Mouse (Mus musculus): Measurements from ENCODE around the gene Gucd1. TPM values are rescaled to one million over a fixed set of nuclear protein-coding genes. Genes with fewer than 3 reads are reported as not detected.

Gucd1 gene
- total and polyA plus RNA-seq, 3 experiments = 16.8 to 19.0 (median 18.0) TPM

- Histone ChIP-seq H3K27ac (ENCODE audit: insufficient read depth, low read depth) (no peak overlapping the region), H3K79me2 (replicated peaks; ENCODE audit: control insufficient read depth, extremely low read depth, insufficient read depth, poor library complexity, severe bottlenecking) (no peaks in the 10 kb centered on the region), H3K36me3 (replicated peaks in 1 of 2; ENCODE audit: control insufficient read depth in 1 of 2, insufficient read depth in 1 of 2, low read length in 1 of 2) (peaks cover 29 to 42% of the 10 kb centered on the region in 2 experiments), H3K9me3 (replicated peaks; ENCODE audit: low read length) (no peaks in the 10 kb centered on the region), H3K9ac (ENCODE audit: insufficient read depth, low read depth) (no peak overlapping the region), H3K4me2 (ENCODE audit: insufficient read depth, low read depth, poor library complexity, severe bottlenecking) (no peak overlapping the region), H3K4me3 (replicated peaks in 1 of 3; ENCODE audit: low read depth in 2 of 3, low read length in 2 of 3, poor library complexity in 1 of 3) (no peak overlapping the region), H3K27me3 (replicated peaks) (no peaks in the 10 kb centered on the region), H3K4me1 (ENCODE audit: control insufficient read depth in 1 of 2, insufficient read depth in 2 of 2) (peaks cover 17 to 53% of the 10 kb centered on the region in 2 experiments)
- in situ Hi-C loops (cut with MboI; ENCODE audit: low pct_ligation_motif_present, low pct_unique_long_range_greater_than_20kb, low sequenced_read_pairs) = no loop called here
- dilution Hi-C loops (cut with MboI; ENCODE audit: extremely low pct_ligation_motif_present, extremely low pct_unique_long_range_greater_than_20kb, low sequenced_read_pairs) = no loop called here
- TF ChIP-seq ZKSCAN1 (IDR thresholded peaks at IDR 0.05; ENCODE audit: borderline replicate concordance, low read depth, low read length) = no peak
- no peak for TF ChIP-seq JUND (conservative IDR thresholded peaks at IDR 0.05; ENCODE audit: low read depth, low read length)
- TF ChIP-seq IRF4 (IDR thresholded peaks at IDR 0.05; ENCODE audit: low read depth, low read length) = no peak
- TF ChIP-seq RAD21 (IDR thresholded peaks at IDR 0.05; ENCODE audit: low read depth, low read length) = no peak
- no peak for TF ChIP-seq USF1 (IDR thresholded peaks at IDR 0.05; ENCODE audit: low read depth, low read length)
- no peak for TF ChIP-seq MAZ (IDR thresholded peaks at IDR 0.05; ENCODE audit: low read depth, low read length)
- no peak for TF ChIP-seq PAX5 (IDR thresholded peaks at IDR 0.05; ENCODE audit: low read length)
- no peak for TF ChIP-seq SMC3 (IDR thresholded peaks at IDR 0.05; ENCODE audit: low read depth, low read length)
- TF ChIP-seq ZMIZ1 (IDR thresholded peaks at IDR 0.05; ENCODE audit: low read depth, low read length) = no peak
- TF ChIP-seq ZNF384 (IDR thresholded peaks at IDR 0.05; ENCODE audit: low read depth, low read length) = no peak
- no peak for TF ChIP-seq POLR2A (IDR thresholded peaks at IDR 0.05; ENCODE audit: low read depth, low read length)
- no peak for TF ChIP-seq MYC (IDR thresholded peaks at IDR 0.05; ENCODE audit: low read depth, low read length)
- TF ChIP-seq EP300 (IDR thresholded peaks at IDR 0.05; ENCODE audit: low read length) = no peak
- no peak for TF ChIP-seq ELF1 (IDR thresholded peaks at IDR 0.05; ENCODE audit: low read depth, low read length)
- TF ChIP-seq UBTF (IDR thresholded peaks at IDR 0.05; ENCODE audit: low read depth, low read length) = no peak
- no peak for TF ChIP-seq JUN (IDR thresholded peaks at IDR 0.05; ENCODE audit: insufficient read depth, low read depth, low read length)
- no peak for TF ChIP-seq E2F4 (IDR thresholded peaks at IDR 0.05; ENCODE audit: insufficient replicate concordance, low read depth, low read length)
- DNase-seq (ENCODE audit: extremely low read depth) = no peak
These were observed 182.7 kb downstream of the Gucd1 start for GRCm38 (mm10) chr10:75335075-75335474.

DNA sequence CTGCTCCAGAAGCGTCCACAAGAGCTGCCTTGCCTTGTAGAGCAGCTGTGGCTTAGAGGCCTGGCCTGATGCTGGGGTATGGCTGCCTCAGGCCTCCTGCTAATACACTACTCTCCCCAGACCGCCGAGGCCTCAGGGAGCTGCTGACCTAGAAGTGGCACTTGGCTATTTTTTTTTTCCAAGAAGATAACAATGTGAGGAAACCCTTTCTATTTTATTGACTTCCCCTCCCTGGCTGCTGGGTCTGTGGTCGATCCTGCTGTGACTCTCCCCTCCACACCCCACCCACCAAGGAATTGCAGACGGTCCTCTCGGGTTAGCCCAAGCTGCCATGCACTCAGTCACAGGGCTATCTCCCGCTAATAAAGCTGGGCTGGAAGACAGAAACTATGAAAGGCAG is 183.6 kb downstream of the Gucd1 start:
- Histone ChIP-seq H3K27me3 (replicated peaks) (no peaks in the 10 kb centered on the region), H3K27ac (ENCODE audit: insufficient read depth, low read depth) (no peak overlapping the region), H3K9ac (ENCODE audit: insufficient read depth, low read depth) (no peak overlapping the region), H3K4me3 (replicated peaks in 1 of 3; ENCODE audit: low read depth in 2 of 3, low read length in 2 of 3, poor library complexity in 1 of 3) (no peak overlapping the region), H3K4me1 (ENCODE audit: control insufficient read depth in 1 of 2, insufficient read depth in 2 of 2) (peaks cover 22 to 55% of the 10 kb centered on the region in 2 experiments), H3K4me2 (ENCODE audit: insufficient read depth, low read depth, poor library complexity, severe bottlenecking) (no peak overlapping the region), H3K36me3 (replicated peaks in 1 of 2; ENCODE audit: control insufficient read depth in 1 of 2, insufficient read depth in 1 of 2, low read length in 1 of 2) (peaks cover 29 to 45% of the 10 kb centered on the region in 2 experiments), H3K9me3 (replicated peaks; ENCODE audit: low read length) (no peaks in the 10 kb centered on the region), H3K79me2 (replicated peaks; ENCODE audit: control insufficient read depth, extremely low read depth, insufficient read depth, poor library complexity, severe bottlenecking) (no peaks in the 10 kb centered on the region)
- DNase-seq (ENCODE audit: extremely low read depth) = no peak
- dilution Hi-C loops (cut with MboI; ENCODE audit: extremely low pct_ligation_motif_present, extremely low pct_unique_long_range_greater_than_20kb, low sequenced_read_pairs) (no loop called here), in situ Hi-C loops (cut with MboI; ENCODE audit: low pct_ligation_motif_present, low pct_unique_long_range_greater_than_20kb, low sequenced_read_pairs) (no loop called here)
- TF ChIP-seq CTCF (conservative IDR thresholded peaks at IDR 0.05 in 1 of 2, IDR thresholded peaks at IDR 0.05 in 1 of 2; ENCODE audit: low read depth in 2 of 2, low read length in 2 of 2) (no peak), SMC3 (IDR thresholded peaks at IDR 0.05; ENCODE audit: low read depth, low read length) (no peak)

Measured in CH12.LX (cell line).